In the genomic region with DNA sequence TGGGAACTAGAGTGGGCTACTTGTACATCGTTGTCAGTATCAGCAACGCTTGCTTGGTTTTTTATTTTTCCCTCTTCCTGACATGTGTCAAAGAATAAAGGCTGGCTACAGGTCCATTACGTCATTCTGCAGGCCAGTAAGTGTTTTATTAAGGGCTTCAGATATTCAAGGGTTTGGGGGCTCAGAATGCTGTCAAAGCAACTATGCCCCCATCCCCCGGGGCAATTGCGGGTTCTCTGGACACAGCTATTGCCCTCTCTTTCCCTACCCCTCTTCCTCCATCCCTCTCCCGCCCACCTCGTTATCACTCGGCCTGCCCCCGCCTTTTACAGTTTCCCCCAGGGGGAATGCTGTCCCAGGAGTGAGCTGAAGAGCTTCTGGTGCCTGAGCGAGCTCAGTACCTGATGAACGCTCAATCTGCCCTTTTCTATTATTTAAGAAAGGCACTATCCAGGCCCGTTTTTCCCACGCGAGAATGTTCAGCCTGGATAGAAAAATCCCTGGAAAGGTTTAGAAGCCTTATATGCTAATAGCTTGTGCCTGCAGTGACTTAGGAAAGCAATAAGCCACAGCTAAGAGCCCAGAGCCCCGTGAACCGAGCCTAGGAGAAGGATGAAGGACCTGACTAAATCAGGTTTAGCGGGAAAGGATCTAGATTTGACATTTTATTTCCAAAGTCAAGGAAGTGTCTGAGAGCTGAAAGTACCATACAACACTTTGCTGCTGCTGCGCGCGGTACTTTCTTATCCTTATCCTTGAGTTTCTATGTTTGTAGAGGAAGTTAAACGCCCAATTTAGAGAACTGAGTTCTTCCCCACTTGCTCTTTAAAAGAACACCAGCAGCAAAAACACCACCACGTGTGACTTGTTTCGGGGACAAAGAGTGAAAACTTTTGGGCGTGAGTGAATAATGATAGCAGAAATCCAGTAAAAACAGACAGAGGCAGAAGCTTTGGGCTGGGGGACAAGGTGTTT, we compare ENCODE assay signal across 8 mouse cellular contexts. TPM values are rescaled to one million over a fixed set of nuclear protein-coding genes. Genes with fewer than 3 reads are reported as not detected.
A peak's percentile ranks its signal among the peaks of the same experiment; 100 is the strongest.
DNase-seq lines count a peak whose midpoint lies in the region; ATAC-seq and TF ChIP-seq lines count a peak whose summit lies in the region.

No protein-coding gene starts in this region.

- H3K9ac ChIP-seq in embryonic facial prominence, embryonic 11.5 days (replicated peaks; ENCODE audit: low read length) = 0 out of 2 replicates have a peak overlapping the region, but pooled peaks have one; percentile 28
- peak overlapping the region; percentile 33; the same call in 1 of the 2 replicates for H3K9ac ChIP-seq in midbrain, embryonic 16.5 days (ENCODE audit: low read depth, low read length)

- H3K36me3 ChIP-seq in embryonic facial prominence, embryonic 11.5 days (replicated peaks; ENCODE audit: control insufficient read depth, insufficient read depth, low read depth, low read length) = no peaks in the 10 kb centered on the region
- H3K36me3 ChIP-seq in midbrain, embryonic 16.5 days (ENCODE audit: control insufficient read depth, insufficient read depth, low read length) = no peaks in the 10 kb centered on the region

- no peaks in the 10 kb centered on the region for H3K4me1 ChIP-seq in embryonic facial prominence, embryonic 11.5 days (ENCODE audit: control insufficient read depth, insufficient read depth, low read length)
- H3K4me1 ChIP-seq in midbrain, embryonic 16.5 days (ENCODE audit: control insufficient read depth, insufficient read depth, low read length) = peaks cover 26% of the 10 kb centered on the region

- peak; percentile 11 for DNase-seq in gastrocnemius, postnatal 10 days
- DNase-seq in gastrocnemius, postnatal 14 days = no peak
- DNase-seq in embryonic facial prominence, embryonic 11.5 days (ENCODE audit: low spot score) = peak; percentile 40
- DNase-seq in heart, postnatal 4 days = peak; percentile 48
- no peak for DNase-seq in adrenal gland, adult 18-20 months (ENCODE audit: low spot score in 2 of 2)
- no peak for DNase-seq in left cerebral cortex, adult 2 months (ENCODE audit: extremely low spot score in 1 of 2, low spot score in 2 of 2)
- DNase-seq in spleen, postnatal 10 days (ENCODE audit: low spot score in 2 of 2) = no peak

- no peak overlapping the region for H3K27ac ChIP-seq in embryonic facial prominence, embryonic 11.5 days (replicated peaks; ENCODE audit: low read depth, low read length)
- H3K27ac ChIP-seq in midbrain, embryonic 16.5 days (ENCODE audit: low read length) = no peak overlapping the region
- H3K27ac ChIP-seq in left cerebral cortex, adult 2 months = no peak overlapping the region

- WGBS in embryonic facial prominence, embryonic 11.5 days = 2% methylated on average over 24 of the region's 24 CpGs
- 2% methylated on average over 24 of the region's 24 CpGs for WGBS in midbrain, embryonic 16.5 days

- ATAC-seq in embryonic facial prominence, embryonic 11.5 days (replicated peaks; ENCODE audit: insufficient number of reproducible peaks, low FRiP score, low TSS enrichment, low read depth) = no peak
- ATAC-seq in midbrain, embryonic 16.5 days = no peak

- H3K4me3 ChIP-seq in embryonic facial prominence, embryonic 11.5 days (ENCODE audit: low read depth, low read length) = peak overlapping the region; percentile 67
- peak overlapping the region; percentile 2; the same call in 1 of the 2 replicates for H3K4me3 ChIP-seq in midbrain, embryonic 16.5 days (ENCODE audit: low read depth, low read length)
- H3K4me3 ChIP-seq in left cerebral cortex, adult 2 months = no peak overlapping the region

- H3K4me2 ChIP-seq in embryonic facial prominence, embryonic 11.5 days (ENCODE audit: low read depth, low read length) = peak overlapping the region; percentile 92
- peak overlapping the region; percentile 98 for H3K4me2 ChIP-seq in midbrain, embryonic 16.5 days (ENCODE audit: low read length)

- no peaks in the 10 kb centered on the region for H3K9me3 ChIP-seq in embryonic facial prominence, embryonic 11.5 days (replicated peaks; ENCODE audit: control insufficient read depth, low read length)
- H3K9me3 ChIP-seq in midbrain, embryonic 16.5 days (replicated peaks; ENCODE audit: control insufficient read depth, low read length, poor library complexity, severe bottlenecking) = no peaks in the 10 kb centered on the region

- no peak for TF ChIP-seq CTCF in left cerebral cortex, adult 2 months (IDR thresholded peaks at IDR 0.05)

- intact Hi-C loops in gastrocnemius, postnatal 14 days (cut with DNase I; ENCODE audit: low total_unique reads) = no loop called here
- intact Hi-C loops in left cerebral cortex, adult 2 months (cut with DNase I) = no loop called here

- peaks cover 9% of the 10 kb centered on the region for H3K27me3 ChIP-seq in embryonic facial prominence, embryonic 11.5 days (ENCODE audit: control insufficient read depth, insufficient read depth, low read length)
- H3K27me3 ChIP-seq in midbrain, embryonic 16.5 days (ENCODE audit: control insufficient read depth, insufficient read depth, low read depth, low read length) = peaks cover 52% of the 10 kb centered on the region

RNA-seq across cellular contexts. Expression of gene Creb5, which starts 1.8 kb away (rescaled TPM):
- 10 to 100 TPM in 1 of 2 experiments, 1 to 10 TPM in 1; 9.7 to 16.3 TPM for total RNA-seq in gastrocnemius, postnatal 10 days (2021)
- total RNA-seq in gastrocnemius, postnatal 14 days (2021) = 1 to 10 TPM; 6.7 to 9.5 TPM
- 11.7 and 13.6 TPM in 2 replicates for polyA plus RNA-seq in embryonic facial prominence, embryonic 11.5 days (2014; fragmentation: Nextera tagmentation; extraction: Ambion mirVana)
- 10 to 100 TPM; 49.5 to 51.6 TPM for total RNA-seq in heart, postnatal 4 days (2021)
- polyA plus RNA-seq in midbrain, embryonic 16.5 days (2015; fragmentation: Nextera tagmentation; extraction: Ambion mirVana) = 2.5 and 3.7 TPM in 2 replicates
- 1 to 10 TPM; 1.5 to 3.2 TPM for total RNA-seq in adrenal gland, adult 18-20 months (2021)
- total RNA-seq in left cerebral cortex, adult 2 months (2021) = 1 to 10 TPM; 2.9 to 4.7 TPM

Comparison
In these comparisons a context has a peak if more than half of its experiments do, and no peak if none do; other contexts are left out.
1. DNase-seq: peak in gastrocnemius, postnatal 10 days (single experiment), embryonic facial prominence, embryonic 11.5 days (single experiment) and heart, postnatal 4 days (single experiment); none in gastrocnemius, postnatal 14 days (single experiment), adrenal gland, adult 18-20 months (0 of 2), left cerebral cortex, adult 2 months (0 of 2) and spleen, postnatal 10 days (0 of 2).